Mouse (Mus musculus): ENCODE data around the gene Usp9x.

GRCm38 (mm10) chrX:13046893-13047435 is 24.3 kb upstream of the Usp9x start:
- TF ChIP-seq CTCF (IDR thresholded peaks at IDR 0.05; ENCODE audit: borderline replicate concordance, control insufficient read depth, extremely low read depth, insufficient read depth, low read length, poor library complexity) (no peak), POLR2A (IDR thresholded peaks at IDR 0.05; ENCODE audit: control insufficient read depth, extremely low read depth, insufficient read depth, low read length, poor library complexity) (no peak)

All from thymus, adult 2 months (tissue).